Mouse (Mus musculus) CD8-positive naive resting alpha-beta T cell, adult 2 months (primary cell): ENCODE results near the gene Gm9837.
"Not testable (repeated sequence)": the region's sequence is repeated elsewhere in the genome, so short reads cannot be mapped to it uniquely, and the experiment has no call there.

Source experiments
- DNase-seq, 2 experiments: peaks; one replicate each; pipeline ENCODE4 v3.0.0; 2022; ENCODE audit warnings: low read depth in 2 of 2, low spot score in 2 of 2

Gm9837 gene

DNA sequence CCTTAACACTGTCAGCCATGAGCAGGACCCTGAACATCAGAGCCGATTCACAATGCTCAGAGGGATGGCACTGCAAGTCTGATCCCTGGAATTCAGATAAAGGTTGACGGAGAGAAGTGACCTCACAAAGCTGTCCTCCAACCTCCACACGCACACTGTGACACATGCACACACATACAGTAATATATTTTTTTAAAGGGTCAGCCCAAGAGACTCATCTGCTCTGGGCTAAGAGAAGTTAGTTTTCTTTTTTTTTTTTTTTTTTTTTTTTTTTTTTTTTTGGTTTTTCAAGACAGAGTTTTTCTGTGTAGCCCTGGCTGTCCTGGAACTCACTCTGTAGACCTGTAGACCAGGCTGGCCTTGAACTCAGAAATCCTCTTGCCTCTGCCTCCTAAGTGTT lies 43.4 kb downstream of the Gm9837 start:
- not testable (repeated sequence) for DNase-seq

- DNase-seq = no peak
Measured at GRCm38 (mm10) chr11:53425711-53426255, 44.5 kb downstream of the Gm9837 start.

- DNase-seq = no peak
Measured at GRCm38 (mm10) chr11:53425251-53425650, 45.0 kb downstream of the Gm9837 start.

DNA sequence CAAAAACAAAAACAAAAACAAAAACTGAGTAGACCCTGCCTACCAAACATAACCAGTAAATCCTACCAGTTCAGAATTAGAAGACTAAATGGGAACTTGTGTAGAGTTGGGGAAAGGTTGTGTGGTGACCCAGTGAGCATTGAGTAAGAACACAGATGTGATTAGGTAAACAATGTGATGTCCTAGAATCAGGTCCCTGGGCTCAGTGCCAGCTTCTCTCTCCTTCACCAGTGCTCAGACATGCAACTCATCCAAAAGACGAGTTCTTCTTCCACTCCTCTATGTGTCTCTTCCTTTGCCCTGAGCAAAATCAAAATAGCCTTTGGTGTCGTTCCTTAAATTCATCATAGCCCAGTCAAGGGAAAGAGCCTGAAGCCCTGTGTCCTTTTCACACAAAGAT lies 45.5 kb downstream of the Gm9837 start:
- no peak for DNase-seq

GRCm38 (mm10) chr11:53423036-53423435 lies 47.2 kb downstream of the Gm9837 start, which contains the start of gene Leap2:
Gene Leap2, minus strand, starts transcription at chr11:53423170.
- DNase-seq = no peak
